Mouse (Mus musculus): ENCODE measurements around the gene Baiap2l1. TPM values are rescaled to one million over a fixed set of nuclear protein-coding genes. Genes with fewer than 3 reads are reported as not detected.

Baiap2l1 gene
- polyA plus RNA-seq (2017; shearing (Covaris generic)): 0.74 TPM

DNA sequence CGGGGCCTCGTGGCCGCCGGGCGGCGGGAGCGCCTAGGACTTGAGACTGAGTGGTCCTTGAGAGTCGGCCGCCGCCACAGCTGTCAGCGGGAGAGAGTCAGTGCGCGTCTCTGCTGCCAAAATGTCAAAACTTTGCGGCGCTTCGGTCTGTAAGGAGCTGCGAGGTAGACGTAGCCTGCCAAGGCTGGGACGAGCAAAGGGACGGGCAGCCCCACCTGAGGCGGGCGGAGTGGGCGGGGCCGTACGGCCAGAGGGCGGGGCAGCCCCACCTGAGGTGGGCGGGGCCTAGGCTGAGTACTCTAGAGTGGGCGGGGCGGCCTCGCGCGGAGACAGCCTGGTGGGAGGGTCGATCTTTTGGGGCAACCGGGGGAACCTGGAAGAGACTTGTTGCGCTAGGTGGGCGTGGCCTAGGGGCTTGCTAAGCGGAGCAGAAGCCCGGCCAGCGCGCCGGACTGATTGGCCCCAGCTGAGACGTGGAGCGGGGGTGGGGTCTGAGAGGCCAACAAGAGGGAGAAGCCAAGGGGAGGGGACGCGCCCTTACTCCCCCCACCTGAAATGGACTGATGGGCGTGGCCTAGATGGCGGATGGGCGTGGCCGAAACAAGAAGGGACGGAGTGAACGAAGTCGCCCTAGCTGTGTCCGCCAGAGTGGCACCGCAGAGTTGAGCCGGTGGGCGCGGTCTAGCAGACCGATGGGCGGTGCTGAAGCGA, at the start of gene Baiap2l1:
Baiap2l1 (minus strand) TSS at position 232 of the 711 bp plus-strand sequence.

DNA sequence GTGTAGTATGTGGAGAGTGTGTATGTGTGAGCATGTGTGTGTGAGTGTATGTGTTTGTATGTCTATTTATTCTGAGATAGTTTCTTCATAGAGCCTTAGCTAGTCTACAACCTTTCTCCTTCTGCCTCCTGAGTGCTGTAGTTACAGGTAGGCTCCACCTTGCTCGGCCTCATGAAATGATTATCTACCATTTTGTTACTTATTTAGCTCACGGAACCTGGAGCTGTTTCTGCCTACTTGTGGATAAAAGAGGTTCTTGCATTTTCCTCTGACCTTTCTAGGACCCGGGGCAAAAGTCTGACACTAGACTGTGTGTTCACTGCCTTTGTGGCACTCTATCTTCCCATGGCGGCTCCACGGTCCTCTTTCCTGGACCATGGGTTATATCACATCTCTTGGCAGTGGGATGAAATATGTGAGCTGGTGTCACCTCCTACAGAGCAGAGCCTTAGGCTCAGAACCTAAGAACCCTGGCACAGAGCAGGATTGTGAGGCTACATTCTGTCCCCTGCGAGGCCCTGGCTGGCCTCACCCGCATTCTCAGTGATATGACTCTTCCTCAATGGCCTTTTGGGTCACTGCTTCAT, 113.9 kb downstream of the Baiap2l1 start, which contains the start of gene Bri3:
Bri3 (plus strand) TSS at position 537 of the 587 bp plus-strand sequence.

GRCm38 (mm10) chr5:144223503-144223862, 134.4 kb downstream of the Baiap2l1 start, which contains the start of gene Tecpr1:
Gene Tecpr1, minus strand, starts transcription at chr5:144223615.

Other genes with a start within 250 kb of the Baiap2l1 start
- 0.07 TPM for gene Bhlha15, start 167.8 kb downstream of the Baiap2l1 start, polyA plus RNA-seq (2017; shearing (Covaris generic))
- gene Tecpr1, start 134.5 kb downstream of the Baiap2l1 start, polyA plus RNA-seq (2017; shearing (Covaris generic)): 260 TPM
- gene Bri3, start 113.7 kb downstream of the Baiap2l1 start, polyA plus RNA-seq (2017; shearing (Covaris generic)): 4.1 TPM
- gene Nptx2, start 187.8 kb upstream of the Baiap2l1 start, polyA plus RNA-seq (2017; shearing (Covaris generic)): not detected

Data from CD4-positive, CD25-positive, alpha-beta regulatory T cell, adult 9 weeks (primary cell).